Mouse (Mus musculus): ENCODE data around the gene Gm20721.
A peak's percentile ranks its signal among the peaks of the same experiment; 100 is the strongest.

The Gm20721 gene

DNA sequence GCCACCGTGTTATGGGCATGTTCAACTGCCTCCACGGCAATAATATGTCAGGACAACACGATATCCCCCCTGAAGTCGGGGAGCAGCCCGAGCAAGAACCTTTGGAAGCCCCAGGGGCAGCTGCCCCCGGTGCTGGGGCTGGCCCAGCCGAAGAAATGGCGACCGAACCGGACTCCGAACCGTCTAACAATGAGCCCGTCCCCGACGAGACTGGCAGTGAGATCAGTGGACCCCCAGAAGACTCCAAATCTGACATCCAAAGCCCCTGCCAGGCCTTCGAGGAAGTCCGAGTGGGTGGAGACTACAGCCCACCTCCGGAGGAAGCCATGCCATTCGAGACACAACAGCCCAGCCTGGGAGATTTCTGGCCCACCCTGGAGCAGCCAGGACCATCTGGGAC is 48.7 kb downstream of the Gm20721 start:
- DNase-seq (ENCODE audit: low spot score), result no peak

DNA sequence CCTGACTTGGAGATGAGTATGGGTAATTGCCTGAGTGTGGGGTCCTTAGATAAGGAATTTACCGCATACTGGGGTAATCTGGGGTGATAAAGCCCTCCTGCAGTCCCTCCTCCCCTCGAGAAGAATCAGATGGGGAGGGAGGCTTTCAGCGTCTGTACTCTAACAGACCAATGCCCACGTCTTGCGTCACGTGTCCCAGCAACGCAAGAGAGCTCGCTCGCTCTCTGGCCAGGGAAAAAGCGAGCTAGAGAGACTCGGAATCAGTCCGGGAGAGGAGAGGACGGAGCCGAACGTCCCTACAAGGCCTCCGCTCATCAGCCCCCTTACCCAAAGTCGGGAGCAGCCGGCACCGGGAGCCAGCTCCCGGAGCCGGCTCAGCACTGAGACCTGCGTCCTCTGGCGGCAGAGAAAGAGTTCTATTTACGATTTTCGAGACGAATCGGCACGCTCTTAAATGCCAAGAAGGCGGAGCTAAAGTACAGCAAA is 49.4 kb downstream of the Gm20721 start:
- no peak for DNase-seq (ENCODE audit: low spot score)

DNA sequence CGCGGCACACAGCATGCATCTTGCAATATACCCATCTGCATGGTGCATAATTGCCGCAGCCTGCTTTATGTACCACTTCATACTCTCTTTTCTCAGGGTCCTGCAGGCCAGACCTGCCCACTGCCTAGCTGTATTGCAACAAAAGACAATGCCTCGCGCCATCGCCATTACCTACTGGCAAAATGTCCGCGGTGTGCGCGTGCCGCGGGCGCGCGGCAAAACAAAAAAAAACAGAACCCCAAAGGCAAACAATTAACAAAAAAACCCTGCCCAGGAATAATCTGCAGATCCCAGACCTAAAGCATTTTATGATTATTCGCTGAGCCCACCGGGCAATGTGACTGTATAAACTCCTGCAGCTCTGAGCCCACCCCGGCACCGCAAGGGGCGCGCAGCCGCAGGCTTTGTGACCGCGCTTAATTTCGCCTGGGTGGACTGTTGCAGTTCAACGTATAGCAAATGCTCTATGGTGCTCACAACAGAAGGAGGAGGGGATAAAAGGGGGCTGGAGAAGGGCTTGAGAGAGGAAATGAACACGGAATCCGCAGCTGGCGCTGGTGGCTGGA is 50.5 kb downstream of the Gm20721 start:
- DNase-seq (ENCODE audit: low spot score), result no peak

DNA sequence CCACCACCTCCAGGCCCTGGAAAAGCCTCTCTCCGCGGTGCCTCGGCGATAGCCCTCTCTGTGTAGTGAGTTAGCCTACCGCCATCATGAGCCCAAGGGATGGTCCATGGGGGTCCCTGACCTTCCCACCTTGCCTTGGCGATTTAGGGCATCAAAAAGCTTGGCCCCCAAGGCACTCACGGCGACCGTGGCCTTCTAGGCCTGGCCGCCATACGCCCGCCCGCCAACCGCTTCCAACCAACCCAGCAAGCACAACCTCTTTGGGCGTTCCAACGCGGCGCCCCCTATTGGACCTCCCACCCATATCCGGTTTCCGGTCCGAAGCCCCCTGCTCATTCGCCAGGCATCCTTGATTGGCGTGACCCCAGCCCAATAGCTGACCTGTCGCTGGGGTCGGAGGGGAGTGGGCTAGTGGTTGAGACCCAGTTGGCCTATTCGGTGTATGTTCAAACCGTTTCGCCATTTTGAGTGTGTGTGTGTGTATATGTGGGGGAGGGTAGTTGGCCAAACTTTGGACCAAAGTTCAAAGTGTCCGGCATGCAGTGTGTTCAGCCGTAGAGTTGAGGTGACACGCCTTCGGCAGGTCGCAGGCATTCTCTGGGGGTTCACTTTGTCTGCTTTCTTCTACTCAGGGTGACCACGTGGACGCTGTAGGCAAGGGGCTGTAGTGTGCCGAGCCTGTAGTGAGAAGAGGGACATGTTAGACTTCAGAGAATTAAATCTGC is 51.2 kb downstream of the Gm20721 start:
- DNase-seq (ENCODE audit: low spot score), result peak; percentile 66

DNA sequence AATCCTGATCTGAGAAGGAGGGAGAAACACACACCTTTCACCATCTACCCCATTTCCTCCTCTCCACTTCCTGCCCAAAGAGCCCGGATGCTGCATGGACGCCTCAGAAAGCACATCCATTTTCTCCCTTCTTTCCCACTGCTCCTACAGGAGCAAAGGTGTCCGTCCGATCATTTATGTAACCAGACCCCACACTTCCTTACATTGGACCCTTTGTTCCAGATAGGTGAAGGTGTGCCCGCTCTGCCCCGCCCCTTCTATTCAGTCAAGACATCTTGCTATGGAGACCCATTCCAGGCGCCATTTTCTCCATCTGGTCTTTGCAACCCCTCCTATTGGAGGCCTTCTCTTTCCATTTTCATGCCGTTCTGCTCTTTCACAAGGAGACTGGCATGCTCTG is 52.1 kb downstream of the Gm20721 start:
- DNase-seq (ENCODE audit: low spot score), result no peak

DNA sequence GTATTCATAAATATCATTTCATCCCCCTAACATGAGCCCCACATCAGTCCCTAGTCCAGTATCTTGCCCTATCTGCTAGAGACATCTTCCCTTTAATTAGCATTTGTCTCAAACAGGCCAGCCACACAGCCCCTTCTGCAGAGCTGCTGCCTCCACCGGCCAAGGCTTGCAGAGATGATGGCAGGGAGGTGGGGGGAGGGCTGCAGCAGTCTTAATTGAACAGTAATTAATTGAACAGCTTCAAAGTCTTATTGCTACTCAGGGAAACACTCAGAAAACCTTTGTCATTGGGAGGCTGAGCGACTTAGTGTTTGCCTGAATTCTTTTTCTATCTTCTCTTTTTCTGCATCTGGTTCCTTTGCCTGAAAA is 54.9 kb downstream of the Gm20721 start:
- DNase-seq (ENCODE audit: low spot score), result no peak

DNA sequence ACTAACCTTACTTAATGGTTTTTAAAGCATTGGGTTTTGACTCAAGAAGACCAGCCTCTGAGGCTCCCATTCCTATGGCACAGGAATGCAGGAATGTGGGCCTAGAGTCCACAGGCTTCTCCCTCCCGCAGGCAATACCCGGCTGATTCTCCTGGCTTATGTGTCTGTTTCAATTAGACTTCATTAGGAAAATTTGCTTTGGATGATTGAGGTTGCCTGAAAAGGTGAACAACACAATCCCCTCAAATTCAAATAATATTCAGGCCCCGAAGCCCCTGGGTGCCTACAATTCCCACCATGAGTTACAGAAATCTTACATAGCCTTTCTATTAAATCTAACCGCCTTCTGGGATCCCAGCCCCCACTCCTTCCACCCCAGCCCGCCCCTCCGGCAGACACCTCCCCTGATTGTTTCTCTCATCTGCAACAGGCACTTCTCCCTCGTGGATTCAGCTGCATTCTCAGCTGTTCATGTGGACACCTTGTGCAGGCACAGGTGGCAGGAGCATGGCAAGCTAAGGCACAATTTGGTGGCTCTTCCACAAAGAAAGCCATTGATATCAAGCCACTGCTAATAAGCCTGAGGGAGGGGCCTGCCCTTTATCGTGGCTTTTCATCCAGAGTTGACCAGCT is 55.4 kb downstream of the Gm20721 start:
- no peak for DNase-seq (ENCODE audit: low spot score)

DNA sequence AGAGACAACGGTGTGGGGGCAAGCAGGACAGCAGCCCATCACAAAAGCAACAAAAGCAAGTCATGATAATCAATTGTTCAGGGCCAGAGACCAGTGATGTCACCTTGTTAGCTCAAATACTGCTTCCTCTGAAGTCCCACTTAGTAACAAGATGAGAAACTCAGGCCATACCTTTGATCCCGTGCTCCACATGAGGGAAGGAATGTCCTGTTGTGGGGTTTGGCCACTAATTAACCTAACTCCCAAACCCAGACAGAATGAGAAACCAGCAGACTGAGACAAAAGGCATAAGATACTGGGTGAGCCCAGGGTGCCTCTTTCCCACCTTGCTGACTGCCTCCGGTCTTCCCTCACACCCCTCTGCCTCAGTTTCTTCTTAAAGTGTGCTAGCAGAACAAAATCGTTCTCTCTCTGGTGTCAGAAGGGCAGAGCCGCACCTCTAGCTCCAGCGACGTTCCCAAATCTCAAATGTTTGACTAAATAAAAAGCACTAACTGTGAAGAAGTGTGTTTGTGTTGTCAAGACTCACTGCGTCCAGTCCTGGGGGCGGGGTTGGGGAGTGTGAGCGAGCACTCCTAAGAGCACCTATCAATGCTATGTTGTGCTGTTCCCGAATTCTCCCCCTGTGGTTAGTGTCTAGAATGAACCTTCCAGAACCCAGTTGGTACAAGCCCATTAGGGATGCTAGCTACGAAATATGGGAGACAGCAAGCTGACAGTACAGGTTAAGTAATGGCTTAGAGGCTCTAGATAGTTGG is 57.7 kb downstream of the Gm20721 start:
- DNase-seq (ENCODE audit: low spot score), result no peak

DNA sequence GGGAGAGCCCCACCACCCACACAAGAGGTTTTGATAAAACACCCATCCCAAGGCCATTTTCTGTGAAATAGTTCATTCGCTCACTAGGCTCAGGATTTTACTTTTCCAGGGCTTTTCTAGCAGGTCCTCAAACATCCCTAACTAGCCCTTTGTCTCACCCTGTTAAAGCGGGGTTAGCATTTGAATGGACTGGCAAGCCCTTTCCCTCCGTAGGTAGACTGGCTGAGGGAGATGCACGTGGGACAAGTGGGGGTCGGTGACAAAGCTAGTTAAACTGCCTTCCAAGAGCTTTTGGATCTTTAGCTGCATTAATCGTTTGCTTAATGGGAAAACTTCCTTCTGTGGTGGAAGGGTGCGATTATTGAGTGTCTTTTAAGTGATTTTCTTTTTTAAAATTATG is 58.6 kb downstream of the Gm20721 start:
- no peak for DNase-seq (ENCODE audit: low spot score)

DNA sequence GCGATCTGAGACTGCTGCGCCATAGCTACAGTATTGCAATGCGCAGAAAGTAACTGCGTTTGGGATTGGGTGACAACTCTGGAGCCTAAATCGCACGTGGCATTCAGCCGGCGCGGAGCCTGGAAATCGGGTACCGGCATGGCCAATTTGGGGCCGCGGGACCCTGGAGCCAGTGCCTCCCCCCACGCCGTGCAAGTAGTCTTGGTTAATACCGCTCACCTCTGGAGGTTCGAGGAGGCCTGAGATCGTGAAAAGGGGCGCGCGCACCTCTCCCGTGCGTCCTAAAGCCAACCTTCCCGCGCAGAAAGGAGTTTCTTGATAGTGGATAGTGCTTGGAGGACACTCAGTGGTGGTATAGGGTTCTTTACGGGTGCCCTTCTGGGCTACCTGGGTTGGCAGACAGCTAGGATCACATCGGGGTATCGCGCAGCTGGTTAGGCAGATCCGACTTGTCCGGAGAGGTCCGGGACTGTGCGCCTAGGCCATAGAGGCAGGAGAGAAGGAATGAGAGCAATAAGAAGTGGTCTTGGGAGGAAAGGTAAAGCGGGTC is 60.5 kb downstream of the Gm20721 start:
- DNase-seq (ENCODE audit: low spot score), result no peak

DNA sequence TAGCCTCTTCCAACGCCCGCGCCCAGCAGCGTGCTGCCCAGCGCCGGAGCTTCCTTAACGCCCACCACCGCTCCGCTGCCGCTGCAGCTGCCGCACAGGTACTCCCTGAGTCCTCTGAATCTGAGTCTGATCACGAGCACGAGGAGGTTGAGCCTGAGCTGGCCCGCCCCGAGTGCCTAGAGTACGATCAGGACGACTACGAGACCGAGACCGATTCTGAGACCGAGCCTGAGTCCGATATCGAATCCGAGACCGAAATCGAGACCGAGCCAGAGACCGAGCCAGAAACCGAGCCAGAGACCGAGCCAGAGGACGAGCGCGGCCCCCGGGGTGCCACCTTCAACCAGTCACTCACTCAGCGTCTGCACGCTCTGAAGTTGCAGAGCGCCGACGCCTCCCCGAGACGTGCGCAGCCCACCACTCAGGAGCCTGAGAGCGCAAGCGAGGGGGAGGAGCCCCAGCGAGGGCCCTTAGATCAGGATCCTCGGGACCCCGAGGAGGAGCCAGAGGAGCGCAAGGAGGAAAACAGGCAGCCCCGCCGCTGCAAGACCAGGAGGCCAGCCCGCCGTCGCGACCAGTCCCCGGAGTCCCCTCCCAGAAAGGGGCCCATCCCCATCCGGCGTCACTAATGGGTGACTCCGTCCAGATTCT is 61.6 kb downstream of the Gm20721 start:
- DNase-seq (ENCODE audit: low spot score), result no peak

DNA sequence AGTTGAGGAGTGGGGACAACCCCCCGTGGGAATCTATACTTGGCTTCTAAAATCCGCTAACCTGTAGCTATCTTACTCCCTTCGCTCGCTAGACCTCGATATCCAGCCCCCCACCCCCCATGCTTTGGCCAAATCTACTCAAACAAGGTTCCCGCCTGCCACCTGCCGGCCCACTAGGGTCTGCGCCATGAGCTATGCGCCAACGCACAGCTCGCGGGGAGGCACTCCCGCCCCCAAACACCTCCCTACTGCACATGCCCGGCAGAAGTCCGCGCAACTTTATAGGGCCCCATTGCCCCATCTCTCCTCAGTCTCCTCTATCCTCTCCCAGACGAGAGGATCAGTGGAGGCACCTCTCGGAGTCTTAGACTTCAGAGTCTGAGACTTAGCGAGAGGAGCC is 62.5 kb downstream of the Gm20721 start, which contains the start of gene Gnas:
Gnas (plus strand) TSS at position 310 of the 400 bp plus-strand sequence.
- DNase-seq (ENCODE audit: low spot score), result no peak

DNA sequence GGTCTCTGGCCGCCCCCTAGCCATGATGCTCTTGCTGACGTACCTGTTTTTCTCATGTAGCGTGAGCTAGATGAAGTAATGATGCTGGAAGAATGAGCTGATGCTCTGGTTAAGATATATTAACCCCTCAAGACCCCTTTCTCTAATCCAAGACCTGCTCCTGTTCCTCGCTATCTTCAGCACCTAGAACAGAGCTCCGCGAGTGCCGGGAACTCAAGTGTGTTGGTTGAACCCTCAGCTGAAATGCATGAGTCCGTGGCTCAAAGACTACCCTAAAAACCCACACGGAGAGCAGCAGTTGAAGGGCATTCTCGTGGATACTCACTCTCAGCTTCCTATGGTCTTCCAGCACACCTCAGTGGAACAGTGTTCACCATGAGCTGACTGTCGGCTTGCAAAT is 63.2 kb downstream of the Gm20721 start:
- no peak for DNase-seq (ENCODE audit: low spot score)

Data from urinary bladder, postnatal 14 days (tissue).